Mouse (Mus musculus) kidney, postnatal 0 days (tissue): ENCODE measurements around the gene Lamb2. TPM values are rescaled to one million over a fixed set of nuclear protein-coding genes. Genes with fewer than 3 reads are reported as not detected.
A peak's percentile ranks its signal among the peaks of the same experiment; 100 is the strongest.

Experiments used
- ATAC-seq: fragments of 200-750 bp; cut with Nextera tagmentation; replicated peaks from 2 replicates; pipeline ENCODE4 v1.8.0; 2017; ENCODE audit warnings: low read depth, moderate number of reproducible peaks, moderate TSS enrichment, moderate library complexity; ENCODE audit not compliant: low FRiP score
- DNase-seq: peaks from one replicate; pipeline ENCODE4 v3.0.0-alpha.2; 2016; ENCODE audit warnings: low spot score
- H3K27ac ChIP-seq: fragments of 300-500 bp; sonication (generic); 2 replicates; pipeline ENCODE4 v1.5.1; 2014; ENCODE audit warnings: mild to moderate bottlenecking
- H3K27me3 ChIP-seq: fragments of 300-500 bp; sonication (generic); 2 replicates; pipeline ENCODE4 v1.6.1; 2014; ENCODE audit warnings: low read length, mixed read lengths; ENCODE audit not compliant: insufficient read depth
- H3K36me3 ChIP-seq: fragments of 300-500 bp; sonication (generic); 2 replicates; pipeline ENCODE4 v1.6.1; 2014; ENCODE audit warnings: low read length, mixed read lengths; ENCODE audit not compliant: insufficient read depth
- H3K4me1 ChIP-seq: fragments of 300-500 bp; sonication (generic); replicated peaks from 2 replicates; pipeline ENCODE4 v1.6.1; 2014; ENCODE audit warnings: antibody characterized with exemption, low read length, mixed read lengths; ENCODE audit not compliant: insufficient read depth
- H3K4me2 ChIP-seq: fragments of 300-500 bp; sonication (generic); 2 replicates; pipeline ENCODE4 v1.6.1; 2014; ENCODE audit warnings: mild to moderate bottlenecking, low read length, moderate library complexity, mixed read lengths
- H3K4me3 ChIP-seq: fragments of 300-500 bp; sonication (generic); replicated peaks from 2 replicates; pipeline ENCODE4 v1.5.1; 2014; ENCODE audit warnings: low read depth, low read length
- H3K9ac ChIP-seq: fragments of 300-500 bp; sonication (generic); 2 replicates; pipeline ENCODE4 v1.6.1; 2014; ENCODE audit warnings: low read depth, low read length
- H3K9me3 ChIP-seq: fragments of 300-500 bp; sonication (generic); replicated peaks from 2 replicates; pipeline ENCODE4 v1.6.1; 2016; ENCODE audit warnings: low read length, inconsistent platforms, mixed read lengths
- CTCF ChIP-seq: IDR thresholded peaks from 2 replicates; pipeline ENCODE4 v1.5.1; 2016; ENCODE audit warnings: antibody characterized with exemption, low read depth, mild to moderate bottlenecking, moderate library complexity
- WGBS: fragments of 180-500 bp; shearing (Covaris S2); extraction: QIAGEN DNeasy Blood & Tissue Kit; methylation state at CpG from one replicate; pipeline ENCODE4 v1.1.7; 2014; 5-methylcytosine and 5-hydroxymethylcytosine counted together
- polyA plus RNA-seq: library from polyadenylated mRNA; unstranded; fragments of >200 nt; fragmentation: Nextera tagmentation; extraction: Ambion mirVana; gene quantifications from 2 replicates; pipeline ENCODE4 v1.2.1, GENCODE M21; 2015

Lamb2 gene
- polyA plus RNA-seq, 1 experiment from 2014 or later, result 35.6 TPM

GRCm38 (mm10) chr9:108508776-108509175 lies 29.2 kb downstream of the Lamb2 start:
- H3K9me3 ChIP-seq, result no peaks in the 10 kb centered on the region
- no peaks in the 10 kb centered on the region for H3K27me3 ChIP-seq
- 86% methylated on average over 7 of the region's 7 CpGs for WGBS
- ATAC-seq (no peak), DNase-seq (no peak)
- H3K4me1 ChIP-seq, result peaks cover 10% of the 10 kb centered on the region
- peak overlapping the region; percentile 58 for H3K4me3 ChIP-seq
- peak overlapping the region; percentile 73 for H3K9ac ChIP-seq
- peak overlapping the region; percentile 66 for H3K4me2 ChIP-seq
- peaks cover 29% of the 10 kb centered on the region for H3K36me3 ChIP-seq
- no peak for TF ChIP-seq CTCF
- no peak overlapping the region for H3K27ac ChIP-seq

- Histone ChIP-seq H3K4me1 (no peaks in the 10 kb centered on the region), H3K9me3 (no peaks in the 10 kb centered on the region), H3K9ac (peak within 1 kb of the TSS; percentile 98), H3K27ac (peak within 1 kb of the TSS; percentile 99), H3K36me3 (peaks cover 36% of the 10 kb centered on the region), H3K4me3 (peak within 1 kb of the TSS; percentile 83), H3K4me2 (peak within 1 kb of the TSS; percentile 81), H3K27me3 (no peaks in the 10 kb centered on the region)
- 1% methylated on average over 51 of the region's 55 CpGs for WGBS
- 0 out of 2 replicates have a peak, but pooled peaks have one; percentile 23 for TF ChIP-seq CTCF
- DNase-seq (peak; percentile 98), ATAC-seq (peak; percentile 96)
Measured at GRCm38 (mm10) chr9:108516380-108517251, 37.1 kb downstream of the Lamb2 start, which contains the start of gene Qrich1. Qrich1 (plus strand) TSS chr9:108516806.

DNA sequence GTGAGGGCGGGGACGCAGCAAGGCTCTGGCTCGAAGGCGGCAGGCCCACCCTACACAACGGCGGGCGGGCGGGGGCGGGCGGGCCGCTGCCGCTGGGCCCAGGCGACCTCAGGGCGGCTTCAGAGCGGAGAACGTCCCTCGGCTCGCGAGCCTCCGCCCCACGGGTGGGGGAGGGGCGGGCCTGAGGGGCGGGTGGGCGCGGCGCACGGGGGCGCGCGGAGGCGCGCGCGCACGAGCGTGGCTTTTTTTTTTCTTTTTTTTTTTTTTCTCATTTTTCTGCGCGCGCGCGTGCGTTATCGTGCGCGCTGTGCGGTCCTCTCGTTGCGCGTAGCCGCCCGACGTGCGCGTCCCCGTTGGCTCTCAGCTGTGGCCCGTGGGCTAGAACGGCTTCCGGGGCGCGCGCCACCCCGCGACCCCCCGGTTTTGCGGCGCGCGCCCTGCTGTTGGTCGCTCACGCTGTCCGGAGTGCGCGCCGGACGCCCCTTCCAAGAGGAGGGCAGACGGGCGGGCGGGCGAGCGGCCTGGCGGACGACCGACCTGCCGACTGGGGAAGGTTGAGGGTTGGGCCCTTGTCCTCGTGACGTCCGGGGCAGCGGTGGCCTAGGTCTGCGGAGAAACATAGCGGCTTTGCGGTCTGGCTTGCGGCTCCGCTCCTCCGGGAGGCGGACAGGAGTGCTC lies 37.9 kb downstream of the Lamb2 start:
- H3K27me3 ChIP-seq, result no peaks in the 10 kb centered on the region
- peak overlapping the region; percentile 81 for H3K4me2 ChIP-seq
- H3K9ac ChIP-seq, result peak overlapping the region; percentile 98
- H3K4me1 ChIP-seq, result no peaks in the 10 kb centered on the region
- DNase-seq, result peak; percentile 80
- ATAC-seq, result peak; percentile 67
- H3K9me3 ChIP-seq, result no peaks in the 10 kb centered on the region
- no peak for TF ChIP-seq CTCF
- H3K36me3 ChIP-seq, result peaks cover 30% of the 10 kb centered on the region
- under 1% methylated on average over 69 of the region's 95 CpGs for WGBS
- peak overlapping the region; percentile 83 for H3K4me3 ChIP-seq
- H3K27ac ChIP-seq, result peak overlapping the region; percentile 99

GRCm38 (mm10) chr9:108517931-108518332 lies 38.4 kb downstream of the Lamb2 start:
- H3K4me1 ChIP-seq, result no peaks in the 10 kb centered on the region
- H3K36me3 ChIP-seq, result peaks cover 25% of the 10 kb centered on the region
- H3K9ac ChIP-seq, result peak overlapping the region; percentile 98
- DNase-seq (peak; percentile 77), ATAC-seq (peak; percentile 16; the same call in 1 of the 2 replicates)
- WGBS, result 0% methylated on average over 13 of the region's 13 CpGs
- H3K27me3 ChIP-seq, result no peaks in the 10 kb centered on the region
- H3K27ac ChIP-seq, result peak overlapping the region; percentile 99
- TF ChIP-seq CTCF, result no peak
- H3K4me3 ChIP-seq, result peak overlapping the region; percentile 83
- H3K4me2 ChIP-seq, result peak overlapping the region; percentile 81
- no peaks in the 10 kb centered on the region for H3K9me3 ChIP-seq

GRCm38 (mm10) chr9:108521604-108522003 lies 42.1 kb downstream of the Lamb2 start:
- DNase-seq (no peak), ATAC-seq (no peak)
- Histone ChIP-seq H3K4me2 (no peak overlapping the region), H3K4me3 (no peak overlapping the region), H3K27ac (no peak overlapping the region), H3K4me1 (no peaks in the 10 kb centered on the region), H3K9me3 (no peaks in the 10 kb centered on the region), H3K36me3 (0 out of 2 replicates have a peak, but pooled peaks cover 7% of the 10 kb centered on the region), H3K27me3 (no peaks in the 10 kb centered on the region), H3K9ac (no peak overlapping the region)
- WGBS, result 80% methylated on average over 2 of the region's 2 CpGs
- TF ChIP-seq CTCF, result no peak

DNA sequence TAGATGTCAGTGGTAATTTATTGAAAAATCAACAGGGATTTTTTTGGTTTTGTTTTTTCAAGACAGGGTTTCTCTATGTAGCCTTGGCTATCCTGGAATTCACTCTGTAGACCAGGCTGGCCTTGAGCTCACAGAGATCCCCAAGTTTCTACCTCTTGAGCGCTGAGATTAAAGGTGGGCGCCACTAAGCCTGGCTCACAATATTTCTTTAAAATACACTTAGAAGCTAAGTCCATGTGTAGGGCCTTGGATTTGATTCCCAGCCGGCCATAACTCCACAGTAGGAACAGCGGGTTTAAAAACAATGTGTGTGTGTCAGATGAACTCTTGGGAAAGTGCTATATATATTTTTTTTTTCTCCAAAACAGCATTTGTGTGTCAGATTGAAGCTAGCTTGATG lies 43.8 kb downstream of the Lamb2 start:
- Histone ChIP-seq H3K4me3 (no peak overlapping the region), H3K27ac (no peak overlapping the region), H3K9ac (no peak overlapping the region), H3K36me3 (peaks cover 7% of the 10 kb centered on the region; the same call in 1 of the 2 replicates), H3K4me2 (no peak overlapping the region), H3K27me3 (no peaks in the 10 kb centered on the region), H3K9me3 (no peaks in the 10 kb centered on the region), H3K4me1 (no peaks in the 10 kb centered on the region)
- ATAC-seq (no peak), DNase-seq (no peak)
- WGBS, result 94% methylated on average over 4 of the region's 4 CpGs
- no peak for TF ChIP-seq CTCF
